Mouse (Mus musculus) kidney, embryonic 16.5 days (tissue): ENCODE results near the gene Rcsd1. TPM values are rescaled to one million over a fixed set of nuclear protein-coding genes. Genes with fewer than 3 reads are reported as not detected.

Source experiments
- ATAC-seq: fragments of 200-750 bp; cut with Nextera tagmentation; 2 replicates; pipeline ENCODE4 v1.8.0; 2017; ENCODE audit warnings: moderate TSS enrichment; ENCODE audit not compliant: low FRiP score, low TSS enrichment
- H3K27ac ChIP-seq: fragments of 300-500 bp; sonication (generic); 2 replicates; pipeline ENCODE4 v1.5.1; 2014; ENCODE audit warnings: low read length
- H3K27me3 ChIP-seq: fragments of 300-500 bp; sonication (generic); 2 replicates; pipeline ENCODE4 v1.6.1; 2014; ENCODE audit warnings: low read length, control low read depth, mixed read lengths; ENCODE audit not compliant: insufficient read depth
- H3K36me3 ChIP-seq: fragments of 300-500 bp; sonication (generic); 2 replicates; pipeline ENCODE4 v1.6.1; 2014; ENCODE audit warnings: low read length, control low read depth, mixed read lengths; ENCODE audit not compliant: insufficient read depth
- H3K4me1 ChIP-seq: fragments of 300-500 bp; sonication (generic); 2 replicates; pipeline ENCODE4 v1.6.1; 2014; ENCODE audit warnings: low read length, control low read depth, mixed read lengths; ENCODE audit not compliant: insufficient read depth
- H3K4me2 ChIP-seq: fragments of 300-500 bp; sonication (generic); replicated peaks from 2 replicates; pipeline ENCODE4 v1.6.1; 2014; ENCODE audit warnings: low read depth, low read length
- H3K4me3 ChIP-seq: fragments of 300-500 bp; sonication (generic); 2 replicates; pipeline ENCODE4 v1.5.1; 2014; ENCODE audit warnings: mild to moderate bottlenecking, low read length
- H3K9ac ChIP-seq: fragments of 300-500 bp; sonication (generic); replicated peaks from 2 replicates; pipeline ENCODE4 v1.6.1; 2014; ENCODE audit warnings: low read length
- H3K9me3 ChIP-seq: fragments of 300-500 bp; sonication (generic); 2 replicates; pipeline ENCODE4 v1.6.1; 2016; ENCODE audit warnings: low read length, control low read depth
- WGBS: fragments of 180-500 bp; shearing (Covaris S2); extraction: QIAGEN DNeasy Blood & Tissue Kit; methylation state at CpG from one replicate; pipeline ENCODE4 v1.1.7; 2014; 5-methylcytosine and 5-hydroxymethylcytosine counted together
- microRNA-seq: library from miRNA; unstranded; fragments of <30 nt; microRNA quantifications from one replicate; pipeline ENCODE4, GENCODE M21; 2016
- polyA plus RNA-seq: library from polyadenylated mRNA; unstranded; fragments of >200 nt; fragmentation: Nextera tagmentation; extraction: Ambion mirVana; gene quantifications from 2 replicates; pipeline ENCODE4 v1.2.1, GENCODE M21; 2015

Gene Rcsd1
- polyA plus RNA-seq, 1 experiment from 2014 or later = 54.9 TPM

GRCm38 (mm10) chr1:165609495-165610320 lies 99.8 kb downstream of the Rcsd1 start:
- peaks cover 36% of the 10 kb centered on the region for H3K36me3 ChIP-seq
- peak; percentile 39; the same call in 1 of the 2 replicates for ATAC-seq
- 0 out of 2 replicates have a peak, but pooled peaks cover 3% of the 10 kb centered on the region for H3K4me1 ChIP-seq
- no peak overlapping the region for H3K4me2 ChIP-seq
- 0 out of 2 replicates have a peak overlapping the region, but pooled peaks have one; percentile 30 for H3K27ac ChIP-seq
- no peaks in the 10 kb centered on the region for H3K9me3 ChIP-seq
- no peak overlapping the region for H3K9ac ChIP-seq
- no peaks in the 10 kb centered on the region for H3K27me3 ChIP-seq
- WGBS = 63% methylated on average over 7 of the region's 7 CpGs
- no peak overlapping the region for H3K4me3 ChIP-seq

- H3K36me3 ChIP-seq = peaks cover 43% of the 10 kb centered on the region
- no peak overlapping the region for H3K9ac ChIP-seq
- H3K4me2 ChIP-seq = no peak overlapping the region
- 82% methylated on average over 4 of the region's 4 CpGs for WGBS
- no peaks in the 10 kb centered on the region for H3K27me3 ChIP-seq
- H3K4me1 ChIP-seq = 0 out of 2 replicates have a peak, but pooled peaks cover 3% of the 10 kb centered on the region
- no peak overlapping the region for H3K27ac ChIP-seq
- no peak overlapping the region for H3K4me3 ChIP-seq
- ATAC-seq = no peak
- H3K9me3 ChIP-seq = no peaks in the 10 kb centered on the region
These were observed 100.7 kb downstream of the Rcsd1 start for GRCm38 (mm10) chr1:165608904-165609303.

DNA sequence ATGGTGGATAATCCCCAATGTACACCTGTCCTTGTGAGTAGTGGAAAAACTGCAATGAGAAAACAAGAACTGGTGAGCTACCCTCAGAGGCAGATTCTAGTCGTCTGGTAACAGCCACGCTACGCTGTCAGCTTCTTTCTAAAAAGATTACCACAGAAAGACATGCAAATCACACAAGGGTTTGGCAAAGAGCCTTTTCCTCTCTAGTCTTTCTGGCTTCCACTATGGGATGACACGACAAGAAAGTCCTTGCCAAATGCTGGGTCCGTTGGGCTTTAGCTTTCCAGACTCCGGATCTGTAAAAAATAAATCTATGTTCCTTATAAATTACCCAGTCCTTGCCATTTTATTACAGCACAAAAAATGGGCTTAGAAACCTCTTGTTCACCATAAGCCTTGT lies 103.8 kb downstream of the Rcsd1 start:
- Histone ChIP-seq H3K9ac (no peak overlapping the region), H3K27ac (no peak overlapping the region), H3K27me3 (no peaks in the 10 kb centered on the region), H3K36me3 (peaks cover 64% of the 10 kb centered on the region), H3K4me1 (no peaks in the 10 kb centered on the region), H3K9me3 (no peaks in the 10 kb centered on the region), H3K4me3 (no peak overlapping the region), H3K4me2 (no peak overlapping the region)
- 80% methylated on average over 6 of the region's 6 CpGs for WGBS
- ATAC-seq = no peak

- H3K27ac ChIP-seq = no peak overlapping the region
- ATAC-seq = no peak
- H3K36me3 ChIP-seq = peaks cover 64% of the 10 kb centered on the region
- H3K9me3 ChIP-seq = no peaks in the 10 kb centered on the region
- H3K4me2 ChIP-seq = no peak overlapping the region
- H3K27me3 ChIP-seq = no peaks in the 10 kb centered on the region
- no peak overlapping the region for H3K4me3 ChIP-seq
- no peak overlapping the region for H3K9ac ChIP-seq
- no peaks in the 10 kb centered on the region for H3K4me1 ChIP-seq
- WGBS = 90% methylated on average over 3 of the region's 3 CpGs
These were observed 104.4 kb downstream of the Rcsd1 start for GRCm38 (mm10) chr1:165605108-165605507.

DNA sequence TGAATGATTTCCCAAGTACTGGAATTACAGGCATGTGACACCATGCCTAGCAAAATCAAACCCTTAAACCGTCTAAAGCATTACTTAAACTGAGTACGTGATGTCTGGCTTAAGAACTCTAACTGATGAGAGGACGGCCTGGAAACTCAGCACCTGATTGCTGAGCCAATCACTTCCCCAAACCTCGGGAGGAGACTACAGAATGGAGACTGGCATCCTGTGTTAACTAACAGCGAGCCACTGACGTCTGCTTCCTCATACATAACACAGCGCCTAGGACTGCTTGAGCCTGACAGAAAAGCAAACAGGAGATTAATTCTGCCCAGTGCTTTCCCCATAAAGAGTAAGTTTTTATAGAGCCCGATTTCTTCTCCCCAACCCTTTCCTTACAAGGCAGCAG lies 105.4 kb downstream of the Rcsd1 start:
- Histone ChIP-seq H3K4me2 (no peak overlapping the region), H3K9ac (no peak overlapping the region), H3K36me3 (peaks cover 67% of the 10 kb centered on the region), H3K9me3 (no peaks in the 10 kb centered on the region), H3K4me3 (no peak overlapping the region), H3K27ac (no peak overlapping the region), H3K27me3 (no peaks in the 10 kb centered on the region), H3K4me1 (no peaks in the 10 kb centered on the region)
- 91% methylated on average over 8 of the region's 8 CpGs for WGBS
- no peak for ATAC-seq

DNA sequence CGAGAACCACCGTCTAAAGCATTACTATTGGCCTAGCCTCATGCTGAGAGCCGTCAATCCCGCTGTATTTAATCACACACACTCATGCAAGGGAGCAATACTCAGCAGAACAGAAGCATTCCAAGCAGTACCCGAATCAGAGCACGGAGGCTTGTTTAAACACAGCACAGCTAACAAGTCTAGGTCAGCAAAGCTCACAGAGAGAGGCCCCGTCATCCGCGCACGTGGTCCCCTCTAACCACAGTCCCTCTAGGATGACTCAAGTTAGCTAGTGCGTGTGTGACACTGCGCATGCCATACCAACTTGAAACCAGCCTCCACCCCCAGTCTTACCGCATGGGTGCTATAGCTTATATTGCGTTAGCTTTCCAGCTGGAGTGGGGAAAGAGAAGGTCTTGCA lies 106.3 kb downstream of the Rcsd1 start:
- Histone ChIP-seq H3K4me3 (no peak overlapping the region), H3K9ac (no peak overlapping the region), H3K36me3 (peaks cover 65% of the 10 kb centered on the region), H3K4me2 (no peak overlapping the region), H3K27ac (no peak overlapping the region), H3K27me3 (no peaks in the 10 kb centered on the region), H3K9me3 (no peaks in the 10 kb centered on the region), H3K4me1 (no peaks in the 10 kb centered on the region)
- no peak for ATAC-seq
- 91% methylated on average over 14 of the region's 14 CpGs for WGBS

DNA sequence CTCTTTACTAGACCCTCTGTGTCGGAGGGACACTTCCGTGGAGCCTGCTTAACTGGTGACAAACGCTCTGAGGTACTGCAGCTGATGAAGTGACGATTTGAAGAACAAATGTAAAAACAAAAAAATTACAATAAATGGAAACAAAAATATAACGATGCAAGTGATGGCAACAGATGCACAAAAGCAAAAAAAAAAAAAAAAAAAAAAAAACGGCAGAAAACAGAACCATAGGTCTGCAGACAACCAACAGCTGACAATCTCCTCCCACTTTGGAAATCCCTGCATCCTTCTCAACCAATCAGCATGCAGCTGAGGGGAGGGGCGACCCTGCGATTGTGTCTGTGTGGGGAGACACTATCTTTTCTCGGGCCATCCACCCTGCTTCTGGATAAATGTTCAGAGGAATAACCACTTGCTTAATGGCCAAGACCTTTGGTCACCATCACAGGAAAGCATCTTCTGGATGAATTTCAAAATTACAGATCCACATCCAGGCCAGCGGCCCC lies 107.7 kb downstream of the Rcsd1 start:
- no peak overlapping the region for H3K4me2 ChIP-seq
- H3K9me3 ChIP-seq = no peaks in the 10 kb centered on the region
- no peak overlapping the region for H3K4me3 ChIP-seq
- 75% methylated on average over 10 of the region's 10 CpGs for WGBS
- H3K27ac ChIP-seq = no peak overlapping the region
- H3K9ac ChIP-seq = no peak overlapping the region
- peaks cover 53% of the 10 kb centered on the region for H3K36me3 ChIP-seq
- no peak for ATAC-seq
- H3K4me1 ChIP-seq = no peaks in the 10 kb centered on the region
- no peaks in the 10 kb centered on the region for H3K27me3 ChIP-seq

Small RNA genes lying within 50 kb of the gene (microRNA-seq; reads per million reads assigned to microRNA genes)
- gene Gm44458 = not detected

Other genes starting within 250 kb of the Rcsd1 start
- 19.4 and 21.1 TPM in 2 replicates for gene Dcaf6, start 249.3 kb downstream of the Rcsd1 start, polyA plus RNA-seq
- 309 and 320 TPM in 2 replicates for gene Mpc2, start 249.1 kb downstream of the Rcsd1 start, polyA plus RNA-seq
- 0.06 and 0.39 TPM in 2 replicates for gene Adcy10, start 224.6 kb downstream of the Rcsd1 start, polyA plus RNA-seq
- gene Mpzl1, start 75.2 kb downstream of the Rcsd1 start, polyA plus RNA-seq = 221 and 236 TPM in 2 replicates
- 62.2 and 63.5 TPM in 2 replicates for gene Creg1, start 54.0 kb upstream of the Rcsd1 start, polyA plus RNA-seq
- gene Cd247, start 78.9 kb upstream of the Rcsd1 start, polyA plus RNA-seq = 0.91 and 1.6 TPM in 2 replicates